Mouse (Mus musculus): Measurements from ENCODE around the gene Atg13. TPM values are rescaled to one million over a fixed set of nuclear protein-coding genes. Genes with fewer than 3 reads are reported as not detected.

Atg13 gene
- total RNA-seq, 2 experiments from 2014 or later = 62.3 to 64.2 TPM

Other genes starting within 250 kb of the Atg13 start
- 10 to 100 TPM; 62.1 to 70.1 TPM for gene Ckap5, start 183.8 kb downstream of the Atg13 start, total RNA-seq (2021)
- gene F2, start 74.2 kb downstream of the Atg13 start, total RNA-seq (2021) = 100 to 1,000 TPM in 1 of 2 experiments, 1 to 10 TPM in 1; 4.0 to 135 TPM
- gene Zfp408, start 60.8 kb downstream of the Atg13 start, total RNA-seq (2021) = 10 to 100 TPM; 29.2 to 31.7 TPM
- 10 to 100 TPM; 89.4 to 90.6 TPM for gene Arhgap1, start 60.7 kb downstream of the Atg13 start, total RNA-seq (2021)
- 10 to 100 TPM; 13.5 to 14.6 TPM for gene Harbi1, start 276 bp upstream of the Atg13 start, total RNA-seq (2021)
- 10 to 100 TPM; 37.3 to 40.9 TPM for gene Ambra1, start 19.6 kb upstream of the Atg13 start, total RNA-seq (2021)
- under 1 TPM; 0.34 to 0.42 TPM for gene Chrm4, start 216.7 kb upstream of the Atg13 start, total RNA-seq (2021)
- gene Mdk, start 221.7 kb upstream of the Atg13 start, total RNA-seq (2021) = 100 to 1,000 TPM in 1 of 2 experiments, 10 to 100 TPM in 1; 79.3 to 138 TPM
- not detected for gene Gm9821, start 235.1 kb upstream of the Atg13 start, total RNA-seq (2021)